Mouse (Mus musculus): Measurements from ENCODE around the gene Mroh8.
A peak's percentile ranks its signal among the peaks of the same experiment; 100 is the strongest.

Gene Mroh8

DNA sequence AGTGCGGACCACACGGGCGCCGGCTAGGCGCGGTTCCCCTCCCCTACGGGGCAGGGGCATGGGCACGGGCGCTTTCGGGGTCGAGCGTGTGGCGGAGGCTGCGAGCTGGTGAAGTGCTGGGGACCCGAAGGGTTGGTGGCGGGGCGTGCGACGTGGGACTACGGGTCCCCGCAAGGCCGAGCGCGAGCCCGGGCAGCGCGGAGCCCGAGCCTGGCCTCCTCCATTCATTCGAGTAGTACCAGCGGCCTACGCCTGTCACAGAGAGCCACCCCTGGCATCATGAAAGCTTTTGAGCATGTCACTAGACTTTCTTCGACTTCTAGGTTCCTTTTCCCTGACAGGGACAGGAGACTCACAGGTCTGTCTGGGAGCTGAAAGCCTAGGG, at the start of gene Mroh8:
Gene Mroh8 (minus strand): TSS at position 134 of the 385 bp plus-strand sequence.
- peak; percentile 57 for DNase-seq

DNA sequence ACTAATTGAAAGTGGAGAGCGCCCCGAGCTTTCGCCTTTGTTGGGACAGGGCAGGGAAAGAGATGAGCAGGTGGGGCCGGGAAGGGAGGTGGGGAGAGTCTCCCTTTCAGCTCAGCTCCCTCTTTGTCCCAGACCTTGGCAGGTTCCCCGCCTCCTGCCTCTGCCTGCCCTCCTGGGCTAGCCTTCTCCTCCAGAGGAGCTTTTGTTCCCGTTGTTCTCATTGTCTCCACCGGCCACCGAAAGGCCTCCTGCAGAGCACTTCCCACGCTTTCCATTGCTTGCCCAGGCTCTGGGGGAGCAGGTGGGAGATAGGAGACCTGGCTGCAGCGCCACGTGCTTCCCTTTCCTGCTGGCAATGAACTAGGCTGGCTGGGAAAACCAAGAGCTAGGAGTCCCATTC, 49.2 kb upstream of the Mroh8 start:
- DNase-seq: no peak

DNA sequence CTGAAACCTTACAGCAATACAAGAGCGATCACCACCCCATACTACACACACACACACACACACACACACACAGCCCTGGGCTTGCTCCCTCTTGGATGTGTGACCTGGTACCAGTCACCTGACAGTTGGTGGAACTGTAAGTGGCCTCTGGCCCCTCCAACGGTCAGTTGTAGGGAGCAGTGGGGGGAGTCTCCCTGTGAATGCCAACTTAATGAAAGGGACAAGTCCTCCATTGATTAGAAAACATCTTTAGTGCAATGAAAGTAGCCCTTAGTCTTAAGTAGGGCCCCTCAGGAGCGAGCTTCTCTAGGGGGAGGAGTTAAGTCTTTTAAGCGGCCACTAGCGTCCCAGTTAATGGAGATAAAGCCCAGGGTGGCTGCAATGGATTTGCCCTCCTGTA, 48.8 kb upstream of the Mroh8 start:
- DNase-seq: no peak

DNA sequence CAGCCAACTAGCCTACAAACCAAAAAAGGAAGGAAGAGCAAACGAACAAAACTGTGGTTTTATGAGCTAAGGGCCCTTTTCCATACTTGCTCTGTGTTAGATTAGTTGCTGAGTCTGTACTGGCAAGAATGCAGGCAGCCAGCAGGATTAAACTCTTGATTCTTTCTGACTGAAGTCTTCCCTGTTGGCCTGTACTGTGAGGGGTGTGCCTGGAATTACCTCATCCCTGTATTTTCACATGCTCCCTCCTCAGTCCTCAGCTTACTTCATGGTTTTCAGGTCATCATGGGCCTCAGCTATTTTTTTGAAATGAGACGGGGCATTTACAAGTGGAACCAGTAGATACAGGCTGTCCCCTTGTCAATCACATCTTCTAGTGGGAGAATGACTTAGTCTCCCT, 45.9 kb upstream of the Mroh8 start:
- DNase-seq: no peak

DNA sequence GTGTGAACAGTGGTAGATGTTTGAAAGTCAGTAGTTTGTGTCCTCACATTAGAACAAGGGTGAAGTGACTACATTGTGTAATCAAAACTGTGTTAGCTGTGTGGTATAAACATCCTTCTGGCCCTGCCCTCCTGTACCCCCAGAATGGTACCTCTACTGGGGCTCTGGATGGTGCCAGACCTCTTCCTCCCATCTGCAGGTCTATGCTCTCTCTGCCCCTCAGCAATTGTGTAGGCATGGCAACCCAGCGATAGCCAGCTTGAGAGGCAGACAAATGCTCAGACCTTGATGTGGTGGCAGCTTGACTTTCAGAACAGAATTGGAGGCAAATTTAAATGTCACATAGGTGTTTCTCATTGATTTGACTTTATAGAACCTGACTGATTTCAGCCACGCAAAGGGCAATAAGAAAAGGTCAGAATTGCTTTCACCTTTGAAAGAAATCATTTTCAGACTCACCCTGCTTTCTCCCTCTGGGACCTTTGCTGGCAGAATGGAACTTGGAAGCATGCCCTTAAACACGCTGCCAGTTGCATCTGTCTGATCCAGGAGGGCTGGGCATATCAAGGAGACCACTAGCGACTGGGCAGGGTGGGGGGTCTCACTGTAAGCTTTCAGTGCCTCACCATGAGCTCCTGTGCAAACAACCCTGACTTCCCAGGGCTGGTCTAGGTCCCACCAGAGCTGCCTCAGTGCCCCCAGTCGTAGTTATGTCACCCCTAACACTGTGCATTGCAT, 42.8 kb upstream of the Mroh8 start:
- DNase-seq: no peak

DNA sequence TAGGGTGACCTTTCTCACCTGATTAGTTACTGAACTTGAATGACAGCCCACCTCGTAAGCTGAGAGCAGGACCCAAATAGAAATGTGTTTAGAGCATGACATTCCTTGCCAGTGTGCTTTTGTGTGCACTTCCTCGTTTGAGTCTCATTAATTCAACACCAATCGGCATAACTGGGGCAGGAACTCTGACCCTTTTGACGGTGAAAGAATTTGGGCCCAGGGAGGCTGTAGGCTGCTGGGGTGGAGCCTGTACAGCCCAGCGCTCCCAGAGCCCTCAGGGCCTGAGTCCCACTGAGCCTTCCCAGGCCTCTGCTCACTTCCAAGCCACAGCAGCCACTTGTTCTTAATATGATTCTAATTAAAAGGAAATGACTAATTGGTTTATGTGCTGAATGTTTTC, 41.5 kb upstream of the Mroh8 start:
- no peak for DNase-seq

DNA sequence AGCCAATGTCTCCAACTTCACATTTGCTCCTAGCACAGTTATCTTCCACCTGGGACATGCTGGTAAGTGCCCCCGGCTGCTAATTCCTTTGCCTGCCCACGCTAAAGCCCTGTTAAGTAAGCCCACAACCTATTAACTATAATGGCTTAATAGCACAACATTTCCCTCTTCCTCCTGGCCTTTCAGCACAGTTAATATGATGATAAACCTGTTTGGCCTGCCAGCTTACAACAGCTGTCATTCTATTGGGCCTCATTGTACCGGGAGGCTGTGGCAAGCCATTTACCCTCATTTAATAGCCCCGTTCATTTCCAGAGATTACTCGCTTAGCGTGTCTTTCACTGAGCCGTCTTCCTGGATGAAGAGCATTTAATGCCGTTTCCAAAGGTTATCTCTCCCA, 40.8 kb upstream of the Mroh8 start:
- DNase-seq: no peak

GRCm38 (mm10) chr2:157317220-157317619, 37.9 kb upstream of the Mroh8 start:
- no peak for DNase-seq

DNA sequence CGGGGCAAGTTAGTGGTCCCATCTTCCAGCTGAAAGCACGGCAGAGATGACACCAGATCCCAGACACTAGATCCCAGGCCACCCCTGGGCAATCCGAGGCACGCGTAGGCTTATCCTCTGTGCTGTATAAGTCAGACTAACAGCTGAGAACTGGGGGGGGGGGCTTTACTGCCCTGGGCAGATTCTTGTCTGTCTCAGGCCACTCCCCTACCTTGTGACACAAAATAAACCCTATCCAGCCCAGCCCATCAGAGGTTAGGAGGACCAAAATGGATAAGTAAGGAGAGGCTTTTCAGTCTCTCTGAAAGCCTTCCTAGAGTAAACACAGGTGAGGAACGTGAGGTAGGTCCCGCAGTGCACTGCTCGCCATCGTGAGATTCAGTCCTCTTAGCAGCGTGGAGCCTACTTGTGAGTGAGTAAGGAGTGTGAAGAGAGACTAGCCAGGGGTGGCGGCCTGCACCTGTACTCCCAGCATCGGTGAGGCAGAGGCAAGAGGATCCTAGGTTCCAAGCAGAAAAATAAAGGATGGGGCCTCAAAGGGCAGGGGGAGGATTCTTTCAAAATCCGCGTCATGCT, 37.1 kb upstream of the Mroh8 start:
- no peak for DNase-seq

DNA sequence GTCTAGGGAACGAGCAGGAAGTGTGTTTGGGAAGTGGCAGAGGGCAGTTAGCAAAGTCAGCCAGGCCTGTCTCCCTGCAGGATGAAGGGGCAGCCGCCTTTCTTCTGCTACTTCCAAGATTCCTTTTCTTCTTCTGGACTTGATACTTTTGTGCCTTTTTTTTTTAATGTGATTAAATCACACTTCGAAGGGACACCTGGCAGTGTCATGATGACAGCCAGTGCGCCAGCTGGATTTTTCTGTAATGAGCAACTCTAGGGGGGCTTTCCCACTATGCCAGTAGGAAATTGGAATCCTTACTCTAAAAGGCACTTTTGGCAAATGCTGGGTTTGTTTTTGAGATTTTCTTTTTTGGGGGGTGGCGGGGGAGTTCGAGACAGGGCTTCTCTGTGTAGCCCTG, 36.1 kb upstream of the Mroh8 start:
- DNase-seq: no peak

- DNase-seq: peak; percentile 16
Observed at GRCm38 (mm10) chr2:157314310-157314709, 35.0 kb upstream of the Mroh8 start.

DNA sequence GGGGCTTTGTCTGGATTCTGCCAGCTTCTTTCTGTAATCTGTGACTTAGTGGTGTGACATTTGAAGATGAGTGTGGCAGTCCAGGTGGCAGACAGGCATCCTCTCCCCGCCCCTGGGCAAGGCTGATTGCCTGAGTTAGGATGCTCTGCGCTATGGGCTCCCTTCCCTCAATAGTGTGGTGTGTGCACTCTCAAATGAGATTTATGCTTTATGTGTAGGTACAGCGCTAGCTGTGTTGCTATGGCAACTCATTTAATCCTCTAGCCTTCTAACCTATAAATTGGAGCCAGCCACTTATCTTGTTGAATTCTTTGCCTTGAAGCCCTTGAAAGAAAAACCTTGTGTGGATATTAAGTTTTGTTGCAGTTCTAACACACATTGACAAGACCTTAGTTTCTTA, 34.4 kb upstream of the Mroh8 start:
- DNase-seq: no peak

DNA sequence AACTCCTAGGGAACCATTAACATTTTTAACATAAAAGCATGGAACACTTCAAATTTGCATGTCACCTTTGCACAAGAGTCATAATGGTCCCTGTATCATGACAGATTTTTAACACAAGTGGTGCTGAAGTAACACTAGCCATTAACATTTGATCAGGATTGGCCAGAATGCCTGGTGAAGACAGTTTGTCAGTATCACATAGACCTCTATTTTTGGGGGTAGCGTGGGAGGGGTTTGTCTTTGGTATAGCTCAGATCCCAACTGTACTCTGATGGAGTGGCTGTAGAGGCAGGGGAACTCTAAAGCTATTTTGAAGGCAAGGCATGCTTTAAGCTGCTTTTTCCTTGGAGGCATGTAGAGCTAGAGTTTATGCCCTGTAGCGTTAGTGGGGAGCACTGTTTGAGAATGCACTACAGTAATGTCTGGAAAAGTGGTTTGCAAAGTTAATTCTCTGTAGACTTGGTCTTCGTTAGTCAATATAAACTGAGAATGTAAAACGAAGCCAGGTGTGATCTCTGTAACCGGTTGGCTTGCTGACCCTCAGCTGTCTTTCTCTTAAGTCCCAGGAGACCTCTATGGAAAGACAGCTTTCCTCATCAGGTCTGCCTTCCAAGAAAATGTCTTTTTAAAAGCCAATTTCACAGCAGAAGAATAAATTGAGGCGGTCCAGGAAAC, 31.8 kb upstream of the Mroh8 start:
- no peak for DNase-seq

GRCm38 (mm10) chr2:157309611-157310010, 30.3 kb upstream of the Mroh8 start:
- no peak for DNase-seq

GRCm38 (mm10) chr2:157308273-157308917, 29.0 kb upstream of the Mroh8 start:
- no peak for DNase-seq

- peak; percentile 23 for DNase-seq
Observed at GRCm38 (mm10) chr2:157307715-157308265, 28.4 kb upstream of the Mroh8 start.

GRCm38 (mm10) chr2:157306091-157307032, 27.0 kb upstream of the Mroh8 start:
- no peak for DNase-seq

DNA sequence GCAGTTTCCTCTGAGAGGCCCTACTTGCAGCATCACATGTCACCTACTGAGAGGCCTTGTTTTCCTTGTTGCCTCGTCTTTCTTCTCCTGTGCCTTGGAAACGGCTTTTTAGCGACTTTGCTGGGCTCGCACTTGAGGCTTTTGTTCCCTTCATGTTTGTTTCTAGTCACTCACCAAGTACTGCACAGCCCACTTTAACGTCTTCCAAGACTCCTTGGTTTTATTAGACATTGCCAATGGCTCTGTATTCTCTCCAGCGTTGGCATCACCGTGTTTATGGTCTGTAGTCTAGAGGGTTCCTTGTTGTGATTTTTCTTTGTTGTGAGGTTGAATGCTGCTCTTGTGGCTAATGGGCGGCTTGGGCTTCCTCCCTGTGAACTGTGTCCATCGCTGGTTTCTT, 23.7 kb upstream of the Mroh8 start:
- peak; percentile 56 for DNase-seq

GRCm38 (mm10) chr2:157300051-157300450, 20.7 kb upstream of the Mroh8 start:
- no peak for DNase-seq

DNA sequence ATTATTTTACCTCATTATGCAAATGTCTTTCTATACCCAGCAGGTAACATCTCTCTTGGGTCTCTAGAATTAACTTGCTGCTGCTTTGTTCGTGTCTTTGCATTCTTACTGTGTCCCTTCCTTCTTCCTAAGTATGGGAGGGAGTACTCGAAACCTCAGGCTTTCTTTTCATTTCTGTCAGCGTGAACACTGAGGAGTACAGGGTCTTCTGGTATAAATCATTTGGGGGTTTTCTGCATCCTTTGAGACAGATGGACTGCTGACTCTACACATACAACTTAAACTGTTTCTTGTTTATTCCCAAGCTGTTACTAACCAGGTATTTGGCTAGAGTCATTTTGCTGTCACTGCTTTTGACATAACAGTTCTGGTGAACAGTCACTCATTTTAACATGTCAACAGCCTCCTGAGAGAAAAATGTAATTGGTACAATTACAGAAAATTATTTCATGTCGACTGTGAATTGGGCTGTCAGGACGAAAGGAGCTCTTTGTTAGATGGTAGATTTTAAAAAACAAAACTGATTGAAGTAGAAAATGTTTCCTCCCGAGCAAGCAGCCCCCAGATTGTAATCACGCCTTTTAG, 16.8 kb upstream of the Mroh8 start:
- no peak for DNase-seq

DNA sequence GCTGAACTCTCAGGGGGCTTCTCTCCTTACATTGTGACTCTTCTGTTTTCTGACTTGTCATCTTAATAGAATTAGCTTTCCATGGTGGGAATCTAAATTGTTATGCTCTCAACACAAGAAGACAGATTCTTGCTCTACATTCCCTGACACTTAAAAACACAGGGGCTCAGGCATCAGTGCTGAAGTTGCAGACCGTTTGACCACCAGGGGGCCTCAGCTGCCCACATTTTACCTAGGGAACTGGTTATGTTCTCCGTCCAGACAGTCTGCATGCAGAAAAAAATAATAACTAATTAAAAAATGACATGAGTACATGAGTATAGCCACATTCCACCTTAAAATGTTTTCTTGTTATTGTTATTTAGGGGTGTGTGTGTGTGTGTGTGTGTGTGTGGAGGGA, 12.7 kb upstream of the Mroh8 start:
- peak; percentile 39 for DNase-seq

DNA sequence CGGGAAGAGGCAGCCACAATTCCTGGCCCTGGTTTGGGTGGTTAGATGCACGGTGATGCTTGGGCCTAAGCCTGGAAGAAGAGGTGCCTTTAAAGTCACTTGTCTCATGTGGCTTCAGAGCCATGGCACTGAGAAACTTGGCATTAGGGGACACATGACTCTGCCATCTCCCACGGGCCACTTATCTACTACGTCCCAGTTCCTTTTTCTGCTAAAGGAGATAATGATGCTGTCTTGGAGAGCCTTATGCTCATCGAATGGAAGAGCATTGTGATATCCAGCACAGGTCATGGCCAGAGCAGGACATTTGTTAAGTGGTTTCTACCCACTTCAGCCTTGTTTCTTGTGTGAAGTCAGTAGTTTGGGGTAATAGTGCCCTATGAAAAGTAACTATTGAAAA, 9.6 kb upstream of the Mroh8 start:
- no peak for DNase-seq

Data from layer of hippocampus, adult 9-11 months (tissue).